Mouse (Mus musculus): Measurements from ENCODE around the gene Tmed8. TPM values are rescaled to one million over a fixed set of nuclear protein-coding genes. Genes with fewer than 3 reads are reported as not detected.

Gene Tmed8
- polyA plus RNA-seq, 1 experiment from 2014 or later = 1.5 TPM

DNA sequence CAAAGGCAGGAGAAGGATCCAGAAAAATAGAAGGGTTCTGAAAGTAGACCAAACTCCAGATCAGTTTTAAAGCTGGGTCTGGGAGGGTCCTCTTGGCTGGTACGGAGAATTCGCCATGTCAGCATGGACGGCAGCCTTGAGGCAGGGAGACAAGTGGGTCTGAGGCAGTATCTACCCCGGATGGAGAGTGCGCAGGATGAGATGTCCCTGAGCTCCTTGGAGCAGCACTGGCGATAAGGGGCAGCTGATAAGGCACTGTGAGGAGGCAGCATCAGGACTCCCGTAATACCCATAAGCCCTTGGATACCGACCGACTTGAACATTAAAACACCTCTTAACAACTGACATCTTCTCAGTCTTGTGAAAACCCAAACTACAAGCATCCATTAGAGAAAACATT is 67.5 kb downstream of the Tmed8 start:
- Histone ChIP-seq H3K27ac (replicated peaks) (no peak overlapping the region), H3K4me1 (peaks cover 19% of the 10 kb centered on the region), H3K9ac (no peak overlapping the region), H3K27me3 (replicated peaks) (no peaks in the 10 kb centered on the region), H3K9me3 (no peaks in the 10 kb centered on the region), H3K4me3 (no peak overlapping the region), H3K36me3 (peaks cover 69% of the 10 kb centered on the region), H3K4me2 (no peak overlapping the region)
- WGBS = 44% methylated on average over 9 of the region's 9 CpGs
- no peak for ATAC-seq (ENCODE audit: extremely low read depth, insufficient number of reproducible peaks, low FRiP score, low TSS enrichment)

DNA sequence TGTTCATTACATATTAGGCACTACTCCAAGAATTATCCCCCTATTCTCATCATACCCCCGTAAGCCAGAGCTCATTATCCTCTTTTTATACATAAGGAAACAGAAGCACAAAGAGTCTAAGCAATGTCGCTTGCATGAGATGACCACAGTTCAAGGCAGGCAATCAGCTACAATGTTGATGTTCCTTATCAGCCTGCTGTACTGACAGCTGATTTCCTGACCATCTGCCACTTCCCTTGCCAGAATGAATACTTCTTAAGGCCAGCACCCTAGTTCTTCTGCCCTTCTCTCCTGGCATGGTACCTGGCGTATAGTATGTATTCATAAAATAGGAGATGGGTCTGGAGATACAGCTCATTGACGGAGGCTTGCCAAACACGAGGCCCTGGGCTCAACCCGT is 68.0 kb downstream of the Tmed8 start:
- Histone ChIP-seq H3K27ac (replicated peaks) (no peak overlapping the region), H3K4me1 (peaks cover 19% of the 10 kb centered on the region), H3K27me3 (replicated peaks) (no peaks in the 10 kb centered on the region), H3K4me2 (no peak overlapping the region), H3K9me3 (no peaks in the 10 kb centered on the region), H3K9ac (no peak overlapping the region), H3K4me3 (no peak overlapping the region), H3K36me3 (peaks cover 69% of the 10 kb centered on the region)
- ATAC-seq (ENCODE audit: extremely low read depth, insufficient number of reproducible peaks, low FRiP score, low TSS enrichment) = no peak
- 61% methylated on average over 6 of the region's 6 CpGs for WGBS

DNA sequence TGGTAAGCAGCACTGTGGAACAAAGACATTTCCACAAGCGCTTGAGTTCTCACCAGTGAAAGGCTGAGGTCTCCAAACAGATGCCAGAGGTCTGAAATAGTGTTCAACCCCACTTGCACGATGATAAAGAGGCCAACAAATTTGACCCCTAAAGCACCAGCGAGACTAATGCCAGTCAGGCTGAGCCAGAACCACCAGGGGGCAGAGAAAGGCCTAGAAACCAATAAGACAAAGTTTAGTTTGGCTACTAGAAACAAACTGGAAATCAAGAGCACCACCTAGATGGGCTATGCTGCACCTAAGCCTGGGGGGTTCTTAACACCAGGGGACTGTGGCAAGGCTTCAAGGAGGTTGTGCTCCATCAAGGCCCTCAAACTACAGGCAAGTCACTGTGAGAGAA is 68.6 kb downstream of the Tmed8 start:
- Histone ChIP-seq H3K27me3 (replicated peaks) (no peaks in the 10 kb centered on the region), H3K4me2 (no peak overlapping the region), H3K4me1 (peaks cover 19% of the 10 kb centered on the region), H3K36me3 (peaks cover 68% of the 10 kb centered on the region), H3K9me3 (no peaks in the 10 kb centered on the region), H3K9ac (no peak overlapping the region), H3K4me3 (no peak overlapping the region), H3K27ac (replicated peaks) (no peak overlapping the region)
- no peak for ATAC-seq (ENCODE audit: extremely low read depth, insufficient number of reproducible peaks, low FRiP score, low TSS enrichment)
- 48% methylated on average over 3 of the region's 3 CpGs for WGBS

- H3K4me2 ChIP-seq = no peak overlapping the region
- H3K27me3 ChIP-seq (replicated peaks) = no peaks in the 10 kb centered on the region
- no peaks in the 10 kb centered on the region for H3K9me3 ChIP-seq
- 68% methylated on average over 2 of the region's 2 CpGs for whole genome bisulfite sequencing
- H3K9ac ChIP-seq = no peak overlapping the region
- H3K4me3 ChIP-seq = no peak overlapping the region
- H3K36me3 ChIP-seq = peaks cover 65% of the 10 kb centered on the region
- H3K4me1 ChIP-seq = peaks cover 19% of the 10 kb centered on the region
- ATAC-seq (ENCODE audit: extremely low read depth, insufficient number of reproducible peaks, low FRiP score, low TSS enrichment) = no peak
- H3K27ac ChIP-seq (replicated peaks) = no peak overlapping the region
These were observed 69.1 kb downstream of the Tmed8 start for GRCm38 (mm10) chr12:87131181-87131580.

- Histone ChIP-seq H3K4me2 (no peak overlapping the region), H3K4me3 (no peak overlapping the region), H3K36me3 (peaks cover 63% of the 10 kb centered on the region), H3K4me1 (peaks cover 19% of the 10 kb centered on the region), H3K9me3 (no peaks in the 10 kb centered on the region), H3K27ac (replicated peaks) (no peak overlapping the region), H3K9ac (no peak overlapping the region), H3K27me3 (replicated peaks) (no peaks in the 10 kb centered on the region)
- no peak for ATAC-seq (ENCODE audit: extremely low read depth, insufficient number of reproducible peaks, low FRiP score, low TSS enrichment)
- 88% methylated on average over 4 of the region's 4 CpGs for WGBS
These were observed 70.0 kb downstream of the Tmed8 start for GRCm38 (mm10) chr12:87130224-87130623.

GRCm38 (mm10) chr12:87127256-87127655 is 73.0 kb downstream of the Tmed8 start:
- H3K36me3 ChIP-seq = peaks cover 74% of the 10 kb centered on the region
- H3K27me3 ChIP-seq (replicated peaks) = no peaks in the 10 kb centered on the region
- no peak overlapping the region for H3K4me2 ChIP-seq
- peaks cover 12% of the 10 kb centered on the region for H3K4me1 ChIP-seq
- H3K9ac ChIP-seq = no peak overlapping the region
- no peak overlapping the region for H3K4me3 ChIP-seq
- no peak for ATAC-seq (ENCODE audit: extremely low read depth, insufficient number of reproducible peaks, low FRiP score, low TSS enrichment)
- 74% methylated on average over 4 of the region's 4 CpGs for WGBS
- no peak overlapping the region for H3K27ac ChIP-seq (replicated peaks)
- H3K9me3 ChIP-seq = no peaks in the 10 kb centered on the region

GRCm38 (mm10) chr12:87121918-87122589 is 78.2 kb downstream of the Tmed8 start:
- Histone ChIP-seq H3K4me1 (no peaks in the 10 kb centered on the region), H3K27me3 (replicated peaks) (no peaks in the 10 kb centered on the region), H3K27ac (replicated peaks) (no peak overlapping the region), H3K4me3 (no peak overlapping the region), H3K4me2 (no peak overlapping the region), H3K36me3 (peaks cover 76% of the 10 kb centered on the region), H3K9ac (no peak overlapping the region), H3K9me3 (no peaks in the 10 kb centered on the region)
- ATAC-seq (ENCODE audit: extremely low read depth, insufficient number of reproducible peaks, low FRiP score, low TSS enrichment) = no peak
- WGBS = 73% methylated on average over 4 of the region's 4 CpGs

Other genes with a start within 250 kb of the Tmed8 start
- 0.04 and 0.09 TPM in 2 replicates for gene Zdhhc22, start 210.0 kb downstream of the Tmed8 start, polyA plus RNA-seq (2015; fragmentation: Nextera tagmentation; extraction: Ambion mirVana)
- not detected in 2 replicates for gene Tmem63c, start 179.1 kb downstream of the Tmed8 start, polyA plus RNA-seq (2015; fragmentation: Nextera tagmentation; extraction: Ambion mirVana)
- 0.23 and 0.38 TPM in 2 replicates for gene Ngb, start 97.9 kb downstream of the Tmed8 start, polyA plus RNA-seq (2015; fragmentation: Nextera tagmentation; extraction: Ambion mirVana)
- 27.8 and 31.2 TPM in 2 replicates for gene Gstz1, start 53.3 kb downstream of the Tmed8 start, polyA plus RNA-seq (2015; fragmentation: Nextera tagmentation; extraction: Ambion mirVana)
- 10.9 and 11.9 TPM in 2 replicates for gene Pomt2, start 52.5 kb downstream of the Tmed8 start, polyA plus RNA-seq (2015; fragmentation: Nextera tagmentation; extraction: Ambion mirVana)
- gene Samd15, start 731 bp downstream of the Tmed8 start, polyA plus RNA-seq (2015; fragmentation: Nextera tagmentation; extraction: Ambion mirVana) = 0.59 and 0.76 TPM in 2 replicates
- 0.60 and 0.80 TPM in 2 replicates for gene Noxred1, start 38.3 kb upstream of the Tmed8 start, polyA plus RNA-seq (2015; fragmentation: Nextera tagmentation; extraction: Ambion mirVana)
- 32.4 and 34.4 TPM in 2 replicates for gene Vipas39, start 65.8 kb upstream of the Tmed8 start, polyA plus RNA-seq (2015; fragmentation: Nextera tagmentation; extraction: Ambion mirVana)
- gene Ahsa1, start 66.0 kb upstream of the Tmed8 start, polyA plus RNA-seq (2015; fragmentation: Nextera tagmentation; extraction: Ambion mirVana) = 174 and 206 TPM in 2 replicates
- 0.75 and 0.90 TPM in 2 replicates for gene Ism2, start 99.3 kb upstream of the Tmed8 start, polyA plus RNA-seq (2015; fragmentation: Nextera tagmentation; extraction: Ambion mirVana)
- 63.9 and 64.2 TPM in 2 replicates for gene Sptlc2, start 187.9 kb upstream of the Tmed8 start, polyA plus RNA-seq (2015; fragmentation: Nextera tagmentation; extraction: Ambion mirVana)
- 269 and 303 TPM in 2 replicates for gene Slirp, start 243.4 kb upstream of the Tmed8 start, polyA plus RNA-seq (2015; fragmentation: Nextera tagmentation; extraction: Ambion mirVana)
- 34.2 and 37.2 TPM in 2 replicates for gene Alkbh1, start 243.6 kb upstream of the Tmed8 start, polyA plus RNA-seq (2015; fragmentation: Nextera tagmentation; extraction: Ambion mirVana)